Mouse (Mus musculus): ENCODE data around the gene Mlf1.

The Mlf1 gene

GRCm38 (mm10) chr3:67447143-67447542 lies 73.2 kb downstream of the Mlf1 start:
- DNase-seq (ENCODE audit: low spot score) = no peak
